Mouse (Mus musculus) urinary bladder, postnatal 14 days (tissue): Measurements from ENCODE around the gene Ctla4.

ENCODE experiments used
- DNase-seq: peaks from one replicate; pipeline ENCODE4 v3.0.0; 2021; ENCODE audit warnings: low spot score

Gene Ctla4

GRCm38 (mm10) chr1:60865167-60865566, 21.6 kb upstream of the Ctla4 start:
- no peak for DNase-seq

DNA sequence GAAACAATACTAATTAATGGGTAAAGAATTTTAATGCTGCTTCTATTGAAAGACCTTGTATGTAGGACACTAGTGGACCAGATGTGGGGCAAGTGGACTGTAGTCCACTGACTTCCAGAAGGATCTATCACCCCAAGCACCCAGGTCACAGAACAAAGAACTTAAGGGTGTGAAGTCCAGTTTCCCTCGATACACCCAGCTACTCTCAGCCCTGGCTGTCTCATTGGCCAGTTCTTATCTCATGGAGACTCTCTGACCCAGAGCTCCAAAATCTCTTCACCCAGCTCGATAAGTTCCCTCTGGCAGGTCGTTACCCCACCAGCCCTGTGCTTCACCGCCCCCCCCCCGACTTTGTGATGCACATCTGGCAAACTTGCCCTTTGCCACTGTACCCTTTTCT, 20.8 kb upstream of the Ctla4 start:
- no peak for DNase-seq

GRCm38 (mm10) chr1:60868333-60869277, 18.2 kb upstream of the Ctla4 start:
- DNase-seq, result peak; percentile 48

- DNase-seq, result no peak
These were observed 11.5 kb upstream of the Ctla4 start for GRCm38 (mm10) chr1:60875267-60875666.

GRCm38 (mm10) chr1:60880116-60880867, 6.5 kb upstream of the Ctla4 start:
- DNase-seq, result no peak

- no peak for DNase-seq
These were observed 4.0 kb upstream of the Ctla4 start for GRCm38 (mm10) chr1:60882792-60883191.

GRCm38 (mm10) chr1:60883279-60883678, 3.5 kb upstream of the Ctla4 start:
- no peak for DNase-seq

DNA sequence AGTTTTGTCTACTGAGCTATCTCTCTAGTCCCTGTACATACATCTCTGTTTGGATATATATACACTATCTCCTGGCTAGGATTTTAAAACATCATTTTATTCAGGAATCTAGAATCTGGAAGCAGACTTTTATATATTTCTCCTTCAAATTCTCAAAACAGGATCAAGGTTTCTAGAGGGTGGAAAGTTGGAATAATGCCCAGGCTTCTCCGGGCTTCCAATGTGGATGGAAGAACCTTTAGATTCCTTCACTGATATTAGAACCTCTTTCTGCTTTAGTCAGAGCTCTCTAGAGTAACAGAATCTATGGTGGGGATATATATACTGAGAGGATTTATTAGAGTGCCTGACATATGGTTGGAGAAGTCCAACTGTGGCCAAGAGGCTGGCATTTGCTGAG, 2.2 kb upstream of the Ctla4 start:
- DNase-seq, result no peak

DNA sequence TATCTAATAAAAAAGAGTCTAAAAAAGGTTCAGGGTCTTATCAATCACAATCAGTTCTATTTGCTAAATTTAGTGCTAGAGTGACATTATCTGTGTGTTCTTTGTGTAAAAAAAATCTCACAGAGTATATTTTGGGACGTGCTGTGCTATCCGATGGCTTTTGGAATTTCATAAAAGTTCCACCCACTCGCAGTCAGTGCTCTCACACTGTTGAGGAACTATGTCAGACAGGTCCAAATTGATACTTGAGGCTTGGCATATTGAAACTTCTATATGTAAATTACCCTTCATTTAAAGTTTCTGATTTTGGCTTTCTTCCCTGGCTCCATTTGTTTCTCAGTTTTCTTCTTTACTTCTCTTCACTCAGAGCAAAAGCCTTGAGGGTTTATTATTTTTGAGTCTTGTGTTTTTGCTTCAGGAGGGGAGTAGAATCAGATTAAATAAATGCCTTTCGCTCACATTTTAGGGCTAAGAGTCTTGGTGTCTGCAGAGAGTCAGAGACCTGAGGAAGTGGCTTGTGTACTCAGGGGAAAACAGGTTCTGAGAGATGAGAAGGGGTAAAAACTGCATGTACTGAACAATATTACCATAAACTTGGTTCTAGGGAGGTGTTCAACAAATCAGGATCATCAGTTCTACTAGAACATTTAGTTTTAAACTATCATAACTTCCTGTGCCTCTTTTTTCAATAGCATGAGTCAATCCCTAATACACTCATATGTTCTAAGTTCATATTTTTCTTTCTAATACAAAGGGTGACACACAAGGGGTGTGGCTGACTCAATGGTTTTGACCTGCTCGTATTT, 11.5 kb downstream of the Ctla4 start:
- DNase-seq, result no peak

DNA sequence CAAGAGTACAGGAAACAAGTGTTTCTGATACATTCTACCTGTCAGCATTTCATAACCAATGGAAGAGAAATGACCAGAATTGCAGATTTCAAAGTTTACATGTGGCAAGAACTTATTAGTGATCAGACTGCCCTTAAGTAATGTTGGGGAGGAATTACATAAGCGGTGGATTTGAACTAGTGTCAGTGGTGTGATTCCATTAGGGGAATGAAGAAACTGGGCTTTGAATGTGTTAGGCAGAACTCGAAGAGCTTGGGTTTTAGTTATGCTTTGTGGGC, 12.1 kb downstream of the Ctla4 start:
- DNase-seq, result no peak

- DNase-seq, result no peak
These were observed 12.4 kb downstream of the Ctla4 start for GRCm38 (mm10) chr1:60899244-60899643.

DNA sequence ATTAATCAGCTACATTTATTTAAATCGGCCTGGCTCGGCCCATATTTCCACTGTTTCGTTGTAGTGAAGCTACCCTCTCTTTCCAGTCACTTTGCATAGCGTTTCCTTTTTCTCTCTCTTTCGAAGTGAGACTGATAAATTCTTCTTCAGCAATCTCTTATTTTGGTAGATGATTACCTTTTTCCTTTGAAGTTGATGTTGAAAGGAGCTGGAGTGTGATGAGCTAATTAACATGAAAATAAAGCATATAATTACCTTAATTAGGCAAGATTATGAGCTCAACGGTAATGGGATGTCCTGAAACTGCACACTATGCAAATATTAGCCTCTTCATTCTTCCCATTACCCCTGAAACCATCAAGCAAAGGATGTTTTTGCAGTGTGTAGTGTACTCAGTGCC, 15.7 kb downstream of the Ctla4 start:
- no peak for DNase-seq

DNA sequence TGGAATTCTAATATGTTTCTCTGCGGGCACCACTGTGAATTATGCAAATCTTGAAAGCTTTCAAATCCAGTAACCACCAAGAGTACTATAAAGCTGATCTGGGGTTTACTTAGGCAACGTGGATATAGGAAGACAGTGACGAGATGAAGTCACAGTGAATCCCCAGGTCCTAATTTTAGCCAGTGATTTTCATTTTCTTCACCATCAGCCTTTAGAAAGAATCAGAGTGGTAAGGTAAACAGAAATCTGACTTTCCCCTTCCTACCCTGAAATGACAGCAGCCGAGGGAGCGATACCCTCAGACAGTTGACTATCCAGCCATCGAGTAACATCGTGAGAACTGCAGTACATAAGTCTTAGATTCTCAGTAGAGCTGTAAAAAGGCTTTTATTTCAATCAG, 16.3 kb downstream of the Ctla4 start:
- DNase-seq, result no peak

- DNase-seq, result no peak
These were observed 17.7 kb downstream of the Ctla4 start for GRCm38 (mm10) chr1:60904456-60904978.

DNA sequence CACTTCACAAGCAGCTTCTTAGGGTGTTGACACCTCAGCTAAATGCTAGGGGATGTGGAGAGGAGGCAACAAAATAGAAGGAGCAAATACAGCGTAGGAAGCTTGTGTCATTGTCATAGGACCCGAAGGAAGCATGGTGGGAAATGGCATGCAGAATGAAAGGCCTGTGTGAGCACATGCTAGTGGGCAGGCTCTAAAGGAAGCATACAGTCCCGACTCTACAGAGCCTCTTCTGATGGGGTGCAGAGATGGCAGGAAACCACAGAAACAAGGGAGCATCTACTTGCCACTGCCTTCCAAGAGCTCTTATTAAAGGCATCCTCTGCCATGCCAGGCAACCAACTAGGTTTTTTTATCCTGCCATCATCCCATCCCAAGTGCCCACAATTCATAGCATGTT, 20.7 kb downstream of the Ctla4 start:
- DNase-seq, result no peak

GRCm38 (mm10) chr1:60908751-60909161, 22.0 kb downstream of the Ctla4 start:
- DNase-seq, result no peak

GRCm38 (mm10) chr1:60909746-60910145, 22.9 kb downstream of the Ctla4 start:
- DNase-seq, result no peak

DNA sequence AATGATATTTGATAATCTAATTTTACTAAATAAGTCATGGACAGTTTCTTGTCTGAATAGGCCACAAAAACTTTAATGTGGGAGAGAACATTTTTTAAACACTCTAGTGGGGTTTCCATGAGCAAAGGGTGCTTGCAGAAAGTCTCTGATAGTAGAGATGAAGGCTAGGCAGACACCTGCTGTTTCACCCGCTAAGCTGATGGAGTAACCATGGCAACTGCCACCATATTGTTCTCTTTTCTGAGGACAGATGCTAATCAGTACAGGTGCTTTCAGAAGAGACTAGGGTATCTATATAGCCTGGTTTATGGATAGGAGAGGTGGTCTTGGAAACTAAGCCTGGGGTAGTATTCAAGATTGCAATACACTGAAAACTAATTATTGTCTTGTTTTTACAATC, 24.0 kb downstream of the Ctla4 start:
- DNase-seq, result no peak

DNA sequence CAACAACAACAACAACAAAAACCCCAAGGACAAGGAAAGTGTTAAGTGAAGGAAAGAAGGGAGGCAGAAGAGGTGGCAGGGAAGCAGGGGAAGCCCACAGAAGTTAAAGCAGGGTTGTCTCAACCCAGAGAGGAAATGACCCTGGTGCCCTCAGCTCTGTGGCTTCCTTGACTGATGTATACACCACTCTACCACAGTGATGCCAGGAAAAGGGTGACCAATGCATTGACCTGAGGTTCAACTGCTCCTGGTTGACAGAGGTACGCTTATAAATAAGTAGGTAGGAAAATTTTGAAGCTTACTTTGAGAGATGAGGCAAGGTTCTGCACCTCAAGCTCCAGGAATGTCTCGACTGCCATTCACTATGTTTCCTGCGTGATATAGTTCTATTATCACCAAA, 24.8 kb downstream of the Ctla4 start:
- DNase-seq, result no peak

GRCm38 (mm10) chr1:60913305-60913704, 26.5 kb downstream of the Ctla4 start:
- DNase-seq, result no peak

GRCm38 (mm10) chr1:60916281-60916781, 29.5 kb downstream of the Ctla4 start:
- no peak for DNase-seq
